Mouse (Mus musculus) kidney, postnatal 0 days (tissue): ENCODE data around the gene Commd1. TPM values are rescaled to one million over a fixed set of nuclear protein-coding genes. Genes with fewer than 3 reads are reported as not detected.

Experiments used
- ATAC-seq: fragments of 200-750 bp; cut with Nextera tagmentation; replicated peaks from 2 replicates; pipeline ENCODE4 v1.8.0; 2017; ENCODE audit warnings: low read depth, moderate number of reproducible peaks, moderate TSS enrichment, moderate library complexity; ENCODE audit not compliant: low FRiP score
- DNase-seq: peaks from one replicate; pipeline ENCODE4 v3.0.0-alpha.2; 2016; ENCODE audit warnings: low spot score
- H3K27ac ChIP-seq: fragments of 300-500 bp; sonication (generic); 2 replicates; pipeline ENCODE4 v1.5.1; 2014; ENCODE audit warnings: mild to moderate bottlenecking
- H3K27me3 ChIP-seq: fragments of 300-500 bp; sonication (generic); 2 replicates; pipeline ENCODE4 v1.6.1; 2014; ENCODE audit warnings: low read length, mixed read lengths; ENCODE audit not compliant: insufficient read depth
- H3K36me3 ChIP-seq: fragments of 300-500 bp; sonication (generic); 2 replicates; pipeline ENCODE4 v1.6.1; 2014; ENCODE audit warnings: low read length, mixed read lengths; ENCODE audit not compliant: insufficient read depth
- H3K4me1 ChIP-seq: fragments of 300-500 bp; sonication (generic); replicated peaks from 2 replicates; pipeline ENCODE4 v1.6.1; 2014; ENCODE audit warnings: antibody characterized with exemption, low read length, mixed read lengths; ENCODE audit not compliant: insufficient read depth
- H3K4me2 ChIP-seq: fragments of 300-500 bp; sonication (generic); 2 replicates; pipeline ENCODE4 v1.6.1; 2014; ENCODE audit warnings: mild to moderate bottlenecking, low read length, moderate library complexity, mixed read lengths
- H3K4me3 ChIP-seq: fragments of 300-500 bp; sonication (generic); replicated peaks from 2 replicates; pipeline ENCODE4 v1.5.1; 2014; ENCODE audit warnings: low read depth, low read length
- H3K9ac ChIP-seq: fragments of 300-500 bp; sonication (generic); 2 replicates; pipeline ENCODE4 v1.6.1; 2014; ENCODE audit warnings: low read depth, low read length
- H3K9me3 ChIP-seq: fragments of 300-500 bp; sonication (generic); replicated peaks from 2 replicates; pipeline ENCODE4 v1.6.1; 2016; ENCODE audit warnings: low read length, inconsistent platforms, mixed read lengths
- CTCF ChIP-seq: IDR thresholded peaks from 2 replicates; pipeline ENCODE4 v1.5.1; 2016; ENCODE audit warnings: antibody characterized with exemption, low read depth, mild to moderate bottlenecking, moderate library complexity
- WGBS: fragments of 180-500 bp; shearing (Covaris S2); extraction: QIAGEN DNeasy Blood & Tissue Kit; methylation state at CpG from one replicate; pipeline ENCODE4 v1.1.7; 2014; 5-methylcytosine and 5-hydroxymethylcytosine counted together
- polyA plus RNA-seq: library from polyadenylated mRNA; unstranded; fragments of >200 nt; fragmentation: Nextera tagmentation; extraction: Ambion mirVana; gene quantifications from 2 replicates; pipeline ENCODE4 v1.2.1, GENCODE M21; 2015

Commd1 gene
- polyA plus RNA-seq, 1 experiment from 2014 or later = 427 TPM

DNA sequence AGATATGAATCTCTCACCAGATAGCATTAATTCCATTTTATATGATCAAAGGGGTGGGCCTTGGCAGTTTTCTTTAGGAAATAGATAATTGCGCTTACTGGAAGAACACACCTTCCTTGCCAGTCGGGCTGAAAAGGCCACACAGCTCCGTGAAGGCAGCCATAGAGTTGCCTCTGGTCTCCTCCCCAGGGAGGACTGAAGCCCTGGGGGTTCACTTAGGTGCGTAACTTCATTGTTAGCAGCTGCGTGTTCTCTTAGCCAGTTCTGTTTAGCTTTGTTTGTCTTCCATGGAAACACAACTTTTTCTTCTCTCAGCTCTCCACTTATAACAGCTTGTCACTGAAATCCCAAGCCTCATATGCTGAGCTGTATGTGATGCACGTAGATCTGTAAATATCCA is 89.7 kb downstream of the Commd1 start:
- Histone ChIP-seq H3K36me3 (no peaks in the 10 kb centered on the region), H3K27me3 (no peaks in the 10 kb centered on the region), H3K27ac (no peak overlapping the region), H3K9ac (no peak overlapping the region), H3K4me1 (no peaks in the 10 kb centered on the region), H3K9me3 (no peaks in the 10 kb centered on the region), H3K4me3 (no peak overlapping the region), H3K4me2 (no peak overlapping the region)
- ATAC-seq (no peak), DNase-seq (no peak)
- 73% methylated on average over 6 of the region's 6 CpGs for WGBS
- TF ChIP-seq CTCF = no peak

DNA sequence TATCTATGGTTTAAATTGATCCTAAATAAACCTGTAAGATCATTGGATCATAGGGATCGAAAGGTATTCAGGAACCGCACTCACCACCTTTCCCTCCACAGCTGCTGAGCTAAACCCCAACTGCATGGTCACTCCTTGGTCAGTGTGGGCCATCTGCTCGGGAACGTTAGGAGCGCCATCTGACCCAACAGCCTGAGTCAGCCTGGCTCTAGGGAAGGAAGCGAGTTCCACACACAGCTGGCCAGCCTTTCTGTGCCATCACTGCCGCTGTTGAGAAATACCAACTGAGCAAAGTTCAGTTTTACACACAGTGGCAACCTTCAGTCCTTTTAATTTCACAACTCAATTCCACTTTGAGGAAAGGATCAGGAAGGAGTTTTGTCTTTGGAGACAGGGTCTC is 90.3 kb downstream of the Commd1 start:
- Histone ChIP-seq H3K36me3 (no peaks in the 10 kb centered on the region), H3K27me3 (no peaks in the 10 kb centered on the region), H3K27ac (no peak overlapping the region), H3K9me3 (no peaks in the 10 kb centered on the region), H3K4me3 (no peak overlapping the region), H3K4me1 (no peaks in the 10 kb centered on the region), H3K4me2 (no peak overlapping the region), H3K9ac (no peak overlapping the region)
- DNase-seq (no peak), ATAC-seq (no peak)
- TF ChIP-seq CTCF = no peak
- whole genome bisulfite sequencing = 91% methylated on average over 7 of the region's 7 CpGs

DNA sequence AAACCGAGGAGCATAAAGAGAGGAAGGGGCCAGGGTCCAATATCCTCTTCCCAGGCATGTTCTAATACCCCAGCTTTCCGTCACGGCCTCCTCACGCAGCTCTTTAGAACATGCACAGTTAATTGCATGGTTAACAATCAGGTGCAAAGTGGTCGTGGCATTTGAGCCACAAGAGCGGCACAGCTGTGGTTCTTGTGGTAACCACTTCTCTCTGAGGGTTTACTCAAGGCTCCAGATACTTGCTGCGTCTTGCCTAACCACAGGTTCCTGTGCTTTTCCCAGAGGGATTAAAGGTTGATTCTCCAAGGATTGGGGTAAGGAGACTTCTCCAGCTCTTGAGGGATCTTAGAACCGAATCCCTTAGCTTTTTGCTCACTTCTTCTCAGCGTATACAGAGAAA is 90.9 kb downstream of the Commd1 start:
- Histone ChIP-seq H3K4me2 (no peak overlapping the region), H3K4me3 (no peak overlapping the region), H3K27ac (no peak overlapping the region), H3K27me3 (no peaks in the 10 kb centered on the region), H3K4me1 (no peaks in the 10 kb centered on the region), H3K36me3 (no peaks in the 10 kb centered on the region), H3K9me3 (no peaks in the 10 kb centered on the region), H3K9ac (no peak overlapping the region)
- WGBS = 70% methylated on average over 9 of the region's 9 CpGs
- no peak for TF ChIP-seq CTCF
- DNase-seq (no peak), ATAC-seq (no peak)

DNA sequence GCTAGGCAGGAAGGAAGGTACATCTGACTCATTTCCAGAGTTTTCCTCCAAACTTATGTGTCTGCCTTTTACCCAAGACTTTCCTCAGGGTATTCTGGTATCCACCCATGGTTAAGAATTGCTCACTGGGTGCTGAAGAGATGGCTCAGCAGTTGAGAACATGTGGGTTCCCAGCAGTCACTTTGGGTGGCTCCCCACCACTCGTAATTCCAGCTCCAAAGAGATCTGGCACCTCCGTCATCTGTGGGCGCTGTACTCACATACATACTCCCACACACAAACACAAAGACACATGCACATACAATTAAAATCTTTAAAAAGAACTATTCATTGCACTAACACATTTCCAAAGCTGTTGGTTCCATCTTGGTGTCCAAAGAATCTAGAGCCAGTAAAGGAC is 93.0 kb downstream of the Commd1 start:
- no peaks in the 10 kb centered on the region for H3K9me3 ChIP-seq
- ATAC-seq (no peak), DNase-seq (no peak)
- H3K9ac ChIP-seq = no peak overlapping the region
- no peak for TF ChIP-seq CTCF
- no peak overlapping the region for H3K4me3 ChIP-seq
- H3K36me3 ChIP-seq = no peaks in the 10 kb centered on the region
- no peaks in the 10 kb centered on the region for H3K27me3 ChIP-seq
- no peak overlapping the region for H3K27ac ChIP-seq
- WGBS = 94% methylated on average over 3 of the region's 3 CpGs
- no peak overlapping the region for H3K4me2 ChIP-seq
- no peaks in the 10 kb centered on the region for H3K4me1 ChIP-seq

DNA sequence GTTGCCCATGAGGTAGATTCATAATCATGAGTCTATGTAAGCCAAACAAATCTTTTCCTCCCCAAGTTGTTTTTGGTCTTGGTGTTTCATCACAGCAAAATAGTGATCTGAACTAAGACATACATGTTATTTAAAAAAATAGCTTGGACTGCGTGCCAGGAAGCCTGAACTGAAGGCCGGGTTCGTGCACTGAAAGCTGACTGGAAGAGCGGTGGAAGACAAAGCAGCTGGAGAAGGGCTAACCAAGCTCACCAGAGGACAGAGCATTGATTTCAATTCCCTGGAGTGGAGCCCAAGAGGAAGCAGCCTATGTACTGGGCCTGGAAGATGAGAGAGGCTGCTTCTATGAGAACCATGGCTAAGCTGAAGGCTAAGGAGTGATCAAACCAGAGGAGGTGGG is 95.2 kb downstream of the Commd1 start:
- no peaks in the 10 kb centered on the region for H3K27me3 ChIP-seq
- DNase-seq = peak; percentile 54

DNA sequence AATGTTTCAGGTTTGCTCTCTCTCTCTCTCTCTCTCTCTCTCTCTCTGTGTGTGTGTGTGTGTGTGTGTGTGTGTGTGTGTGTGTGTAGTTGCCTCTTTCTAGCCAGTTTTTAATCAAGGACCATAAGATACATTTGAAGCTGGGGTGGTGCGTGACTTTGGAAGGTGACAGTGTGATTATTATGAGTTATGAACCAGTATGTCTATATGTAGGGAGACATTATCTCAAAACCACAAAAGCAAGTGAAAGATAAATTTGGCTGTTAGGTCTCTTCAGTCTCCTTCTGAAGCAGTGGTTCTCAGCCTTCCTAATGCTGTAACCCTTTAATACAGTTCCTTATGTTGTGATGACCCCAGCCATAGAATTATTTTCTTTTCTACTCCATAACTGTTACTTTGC is 96.8 kb downstream of the Commd1 start:
- no peaks in the 10 kb centered on the region for H3K36me3 ChIP-seq
- no peak overlapping the region for H3K27ac ChIP-seq
- H3K27me3 ChIP-seq = no peaks in the 10 kb centered on the region
- no peak overlapping the region for H3K4me2 ChIP-seq
- TF ChIP-seq CTCF = no peak
- DNase-seq (no peak), ATAC-seq (no peak)
- H3K4me1 ChIP-seq = no peaks in the 10 kb centered on the region
- no peak overlapping the region for H3K9ac ChIP-seq
- 100% methylated on average over 1 of the region's 1 CpGs for WGBS
- no peaks in the 10 kb centered on the region for H3K9me3 ChIP-seq
- no peak overlapping the region for H3K4me3 ChIP-seq

More for the DNA sequence above, 95.2 kb downstream of the Commd1 start:
- 79% methylated on average over 4 of the region's 4 CpGs for WGBS
- Histone ChIP-seq H3K4me3 (no peak overlapping the region), H3K36me3 (no peaks in the 10 kb centered on the region), H3K4me2 (no peak overlapping the region), H3K4me1 (no peaks in the 10 kb centered on the region), H3K27ac (no peak overlapping the region), H3K9ac (no peak overlapping the region), H3K9me3 (no peaks in the 10 kb centered on the region)
- no peak for ATAC-seq
- no peak for TF ChIP-seq CTCF

DNA sequence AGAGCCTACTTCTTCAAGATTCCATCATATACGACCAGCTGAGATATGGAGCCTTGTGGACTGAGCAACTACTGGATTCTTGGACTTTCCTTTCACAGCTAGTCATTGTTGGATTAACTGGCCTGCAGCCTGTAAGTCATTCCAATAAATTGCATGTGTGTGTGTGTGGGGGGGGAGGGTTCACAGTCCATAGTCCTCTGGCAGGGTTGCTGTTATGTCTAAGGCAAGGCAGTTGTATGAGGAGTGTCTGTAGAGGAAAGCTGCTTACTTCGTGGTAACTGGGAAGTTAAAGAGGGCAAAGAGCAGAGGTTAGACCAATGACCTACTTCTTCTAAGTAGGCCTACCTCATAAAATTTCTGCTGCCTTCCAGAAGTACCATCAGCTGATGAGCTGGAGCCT is 98.5 kb downstream of the Commd1 start:
- no peaks in the 10 kb centered on the region for H3K9me3 ChIP-seq
- H3K27ac ChIP-seq = no peak overlapping the region
- DNase-seq = peak; percentile 14
- peak; percentile 93 for ATAC-seq
- WGBS = 74% methylated on average over 2 of the region's 2 CpGs
- H3K9ac ChIP-seq = no peak overlapping the region
- H3K4me3 ChIP-seq = no peak overlapping the region
- no peaks in the 10 kb centered on the region for H3K27me3 ChIP-seq
- H3K4me1 ChIP-seq = no peaks in the 10 kb centered on the region
- H3K36me3 ChIP-seq = no peaks in the 10 kb centered on the region
- no peak for TF ChIP-seq CTCF
- no peak overlapping the region for H3K4me2 ChIP-seq
